Mouse (Mus musculus): ENCODE results near the gene Atp5l.

DNA sequence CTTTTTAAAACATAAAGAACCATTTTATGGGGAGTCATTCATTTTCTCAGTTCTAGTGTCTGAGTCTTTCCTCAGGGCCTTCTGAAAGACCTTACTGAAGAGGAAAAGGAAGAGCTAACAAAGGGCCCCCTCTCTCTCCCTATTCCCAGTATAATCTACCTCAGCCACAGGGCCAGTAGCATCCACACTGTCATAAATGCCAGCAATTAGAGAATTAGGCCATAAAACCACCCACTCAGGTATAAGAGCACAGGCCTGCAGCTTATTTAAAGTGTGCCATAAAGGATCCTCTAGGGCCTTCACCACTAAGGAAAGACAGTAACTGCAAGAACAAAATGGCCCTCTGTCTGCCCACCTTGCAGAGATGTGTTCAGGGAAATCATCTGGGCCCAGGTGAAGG lies 46.3 kb downstream of the Atp5l start:
- TF ChIP-seq CTCF (IDR thresholded peaks at IDR 0.05; ENCODE audit: insufficient read depth, low read length) (no peak), POLR2A (IDR thresholded peaks at IDR 0.05; ENCODE audit: borderline replicate concordance, extremely low read depth, low read depth, low read length) (no peak)

Data from lung, adult 2 months (tissue).